Mouse (Mus musculus): ENCODE measurements around the gene Cyp26a1.
A peak's percentile ranks its signal among the peaks of the same experiment; 100 is the strongest.

Cyp26a1 gene

GRCm38 (mm10) chr19:37697651-37698272 is at the start of gene Cyp26a1:
Cyp26a1 (plus strand) TSS chr19:37697798.
- peak; percentile 24 for DNase-seq

GRCm38 (mm10) chr19:37647994-37648393 is 49.6 kb upstream of the Cyp26a1 start:
- DNase-seq = no peak

- DNase-seq = no peak
Observed at GRCm38 (mm10) chr19:37650526-37650925, 47.1 kb upstream of the Cyp26a1 start.

DNA sequence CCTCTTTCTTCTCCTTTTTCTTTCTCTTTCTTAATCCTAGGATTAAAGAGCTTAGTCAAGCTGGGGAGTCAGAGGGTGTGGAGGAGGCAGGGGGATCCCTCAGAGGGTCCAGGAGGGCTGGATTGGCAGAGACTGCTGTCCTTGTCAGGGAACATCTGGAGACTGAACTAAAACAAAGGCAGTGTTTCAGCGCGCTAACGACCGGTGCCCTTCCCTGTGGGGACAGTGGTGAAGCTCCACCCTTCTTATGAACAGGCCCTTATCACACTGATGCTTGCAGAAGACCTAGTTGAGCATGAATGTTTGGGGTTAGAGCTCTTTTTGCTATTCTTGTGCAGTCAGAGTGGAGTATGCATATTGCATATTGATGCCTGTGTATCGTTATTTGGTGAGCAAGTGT is 43.6 kb upstream of the Cyp26a1 start:
- no peak for DNase-seq

- DNase-seq = no peak
Observed at GRCm38 (mm10) chr19:37656441-37656840, 41.2 kb upstream of the Cyp26a1 start.

DNA sequence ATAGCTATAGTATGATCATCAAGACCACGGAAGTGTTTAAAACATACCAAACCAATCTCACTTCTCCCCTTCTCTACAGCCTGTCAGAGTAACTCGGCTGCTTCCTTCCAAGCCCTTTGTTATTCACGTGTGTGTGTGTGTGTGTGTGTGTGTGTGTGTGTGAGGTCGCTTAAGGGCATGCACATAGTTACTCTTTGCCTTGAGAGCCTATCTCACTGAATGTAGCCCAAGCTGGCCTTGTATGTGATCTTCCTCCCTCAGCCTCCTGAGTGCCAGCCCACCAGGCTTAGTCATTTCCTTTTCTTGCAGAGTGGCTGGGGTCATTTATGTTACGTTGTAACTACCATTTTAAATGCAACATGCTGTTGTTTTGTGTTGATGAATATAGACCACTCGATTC is 32.3 kb upstream of the Cyp26a1 start:
- DNase-seq = no peak

GRCm38 (mm10) chr19:37667855-37668594 is 29.6 kb upstream of the Cyp26a1 start:
- DNase-seq = no peak

DNA sequence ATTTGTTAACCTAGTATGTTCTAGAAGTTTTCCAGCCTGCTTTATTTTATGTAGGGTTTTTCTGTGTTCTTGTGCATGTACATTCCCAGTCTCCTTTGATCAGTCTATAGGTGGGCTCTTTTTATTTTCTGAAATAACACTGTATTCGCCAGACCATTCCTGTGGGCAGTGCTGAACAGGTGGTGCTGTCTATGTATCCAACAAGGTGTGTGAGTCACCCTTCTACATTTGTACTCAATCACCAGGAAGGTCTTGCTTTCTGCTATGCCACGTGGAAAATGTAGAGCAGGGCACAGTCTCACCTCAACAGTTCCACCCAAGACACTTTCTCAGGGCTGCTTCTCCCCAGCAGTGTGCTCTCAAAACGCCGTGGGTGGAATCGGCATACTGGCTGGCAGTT is 28.9 kb upstream of the Cyp26a1 start:
- no peak for DNase-seq

GRCm38 (mm10) chr19:37669486-37669885 is 28.1 kb upstream of the Cyp26a1 start:
- no peak for DNase-seq

GRCm38 (mm10) chr19:37673393-37673792 is 24.2 kb upstream of the Cyp26a1 start:
- no peak for DNase-seq

DNA sequence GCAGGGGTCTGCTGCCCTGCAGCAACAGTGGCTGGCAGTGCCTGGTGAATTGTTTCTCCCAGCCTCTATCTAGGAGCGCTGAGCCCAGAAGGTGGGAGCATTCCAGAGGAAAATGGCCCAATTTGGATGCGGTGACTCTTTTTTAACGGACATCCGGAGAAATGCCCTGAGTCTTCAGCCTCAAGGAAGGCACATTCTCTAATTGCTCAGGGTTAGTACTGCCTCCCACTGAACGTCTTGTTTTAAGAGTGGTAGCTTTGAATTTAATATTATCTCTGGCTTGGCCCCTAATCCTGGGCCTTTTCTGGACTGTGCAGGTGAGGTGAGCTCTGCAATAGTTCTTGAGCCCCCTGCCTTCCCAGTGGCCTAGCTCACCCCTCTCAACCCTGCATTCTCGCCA is 12.3 kb upstream of the Cyp26a1 start, which contains the start of gene Cyp26c1:
Gene Cyp26c1 (plus strand): TSS at position 301 of the 400 bp plus-strand sequence.
- no peak for DNase-seq

DNA sequence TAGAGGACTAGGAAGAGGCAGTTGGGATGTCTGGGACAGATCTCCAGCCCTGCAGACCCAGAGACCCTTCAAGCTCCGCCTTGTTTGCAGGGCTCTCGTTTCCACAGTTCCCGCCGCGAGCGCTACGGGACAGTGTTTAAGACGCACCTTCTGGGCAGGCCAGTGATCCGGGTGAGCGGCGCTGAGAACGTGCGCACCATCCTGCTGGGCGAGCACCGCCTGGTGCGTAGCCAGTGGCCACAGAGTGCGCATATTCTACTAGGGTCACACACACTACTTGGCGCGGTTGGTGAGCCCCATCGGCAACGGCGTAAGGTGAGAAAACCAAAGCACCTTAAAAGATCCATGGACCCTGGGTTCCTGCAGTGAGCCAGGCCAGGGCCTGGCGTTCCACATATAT is 11.3 kb upstream of the Cyp26a1 start:
- no peak for DNase-seq

DNA sequence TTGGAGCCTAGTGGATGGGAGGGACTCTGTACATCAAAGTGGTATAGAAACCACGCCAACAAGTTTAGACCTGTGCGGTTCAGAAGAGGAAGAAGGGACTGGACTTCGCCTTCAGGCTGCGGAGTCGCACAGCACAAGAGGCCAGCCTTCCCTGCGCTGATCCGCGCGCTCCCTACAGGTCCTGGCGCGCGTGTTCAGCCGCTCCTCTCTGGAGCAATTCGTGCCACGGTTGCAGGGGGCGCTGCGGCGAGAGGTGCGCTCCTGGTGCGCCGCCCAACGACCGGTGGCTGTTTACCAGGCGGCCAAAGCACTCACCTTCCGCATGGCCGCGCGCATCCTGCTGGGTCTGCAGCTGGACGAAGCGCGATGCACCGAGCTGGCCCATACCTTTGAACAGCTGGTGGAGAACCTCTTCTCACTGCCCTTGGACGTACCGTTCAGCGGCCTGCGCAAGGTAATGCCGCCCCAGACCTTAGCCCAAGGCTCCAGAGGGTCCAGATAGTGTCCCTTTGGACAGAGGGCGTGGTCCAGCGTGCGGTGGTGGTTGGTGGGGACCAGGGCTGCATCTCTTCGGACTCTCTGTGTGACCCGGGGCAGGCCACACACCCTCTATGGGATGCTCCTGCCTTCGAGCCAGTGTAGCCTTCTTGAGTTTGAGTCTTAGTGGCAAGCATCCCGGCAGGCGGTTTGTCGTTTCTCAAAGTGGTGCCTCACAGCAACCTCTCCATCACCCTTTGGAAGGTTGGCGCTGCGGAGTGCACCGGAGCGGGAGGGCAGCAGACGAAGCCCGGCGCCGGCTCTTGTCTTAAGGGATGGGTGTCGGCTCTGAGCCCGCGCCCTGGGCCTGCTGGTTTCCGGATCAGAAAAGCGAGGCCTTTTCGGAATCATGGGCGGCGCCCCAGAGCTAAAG is 10.4 kb upstream of the Cyp26a1 start:
- no peak for DNase-seq

- no peak for DNase-seq
Observed at GRCm38 (mm10) chr19:37689478-37689877, 8.1 kb upstream of the Cyp26a1 start.

GRCm38 (mm10) chr19:37690716-37691115 is 6.9 kb upstream of the Cyp26a1 start:
- no peak for DNase-seq

DNA sequence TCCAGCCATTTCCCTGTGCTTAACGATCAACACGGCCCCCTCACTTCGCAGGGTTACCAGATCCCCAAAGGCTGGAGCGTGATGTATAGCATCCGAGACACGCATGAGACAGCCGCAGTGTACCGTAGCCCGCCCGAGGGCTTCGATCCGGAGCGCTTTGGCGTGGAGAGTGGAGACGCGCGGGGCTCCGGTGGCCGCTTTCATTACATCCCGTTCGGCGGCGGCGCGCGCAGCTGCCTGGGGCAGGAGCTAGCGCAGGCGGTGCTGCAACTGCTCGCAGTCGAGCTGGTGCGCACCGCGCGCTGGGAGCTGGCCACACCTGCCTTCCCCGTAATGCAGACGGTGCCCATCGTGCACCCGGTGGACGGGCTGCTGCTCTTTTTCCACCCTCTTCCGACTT is 4.7 kb upstream of the Cyp26a1 start:
- DNase-seq = peak; percentile 61

DNA sequence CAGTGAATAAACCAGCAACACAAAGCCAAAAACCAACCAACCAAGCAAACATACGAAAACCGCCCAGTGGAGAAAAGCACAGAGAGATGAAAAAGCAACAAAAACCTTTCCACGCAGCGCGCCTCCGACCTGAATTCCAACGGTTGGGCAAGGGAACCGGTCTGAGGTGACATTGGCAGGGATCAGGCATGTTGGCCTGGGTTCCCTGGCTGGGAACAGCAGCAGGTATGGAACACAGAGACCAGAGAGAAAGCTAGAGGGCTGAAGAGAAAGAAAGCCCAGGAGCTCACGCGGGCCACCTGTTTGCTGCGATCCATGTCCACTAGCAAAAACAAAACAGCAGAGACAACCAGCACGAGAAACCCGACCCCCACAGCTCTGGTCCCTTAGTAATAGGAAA is 2.5 kb upstream of the Cyp26a1 start:
- no peak for DNase-seq

DNA sequence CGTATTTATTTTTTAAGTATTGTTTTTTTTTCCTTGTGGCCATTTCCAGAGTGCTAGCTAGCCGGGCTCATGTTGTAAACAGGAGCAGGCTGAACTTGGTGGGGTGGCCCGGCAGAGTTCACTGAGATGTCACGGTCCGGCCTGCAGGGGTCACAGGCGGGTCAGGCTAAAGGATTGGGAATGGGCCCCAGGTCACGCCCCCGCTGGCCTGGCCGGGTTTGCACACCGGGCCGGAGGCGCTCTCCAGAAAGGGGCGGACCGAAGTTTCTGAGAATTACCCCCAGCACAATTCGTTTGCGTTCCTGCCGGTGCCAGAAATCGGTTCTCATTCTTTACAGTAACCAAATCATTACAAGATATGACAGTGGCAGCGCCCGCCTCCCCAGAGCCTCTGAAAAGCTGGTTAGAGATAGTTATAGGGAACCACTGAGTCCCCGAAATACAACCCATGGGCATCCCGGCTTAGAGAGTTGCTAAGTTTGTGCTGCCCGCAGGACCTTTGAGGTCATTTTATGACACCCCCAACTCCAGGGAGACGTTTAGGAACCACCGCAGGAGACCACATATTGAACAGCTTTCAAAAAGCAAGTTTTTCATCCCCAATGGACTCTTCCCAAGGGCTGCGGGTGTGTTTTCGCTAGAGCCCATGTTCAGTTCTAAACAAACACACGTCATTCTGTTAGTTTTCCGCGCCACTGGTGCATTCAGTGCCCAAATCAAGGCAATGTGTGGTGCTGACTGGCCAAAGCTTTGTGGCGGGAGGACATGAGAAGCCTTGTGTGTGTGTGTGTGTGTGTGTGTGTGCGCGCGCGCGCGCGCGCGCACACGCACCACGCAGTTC is 1.6 kb upstream of the Cyp26a1 start:
- DNase-seq = no peak

DNA sequence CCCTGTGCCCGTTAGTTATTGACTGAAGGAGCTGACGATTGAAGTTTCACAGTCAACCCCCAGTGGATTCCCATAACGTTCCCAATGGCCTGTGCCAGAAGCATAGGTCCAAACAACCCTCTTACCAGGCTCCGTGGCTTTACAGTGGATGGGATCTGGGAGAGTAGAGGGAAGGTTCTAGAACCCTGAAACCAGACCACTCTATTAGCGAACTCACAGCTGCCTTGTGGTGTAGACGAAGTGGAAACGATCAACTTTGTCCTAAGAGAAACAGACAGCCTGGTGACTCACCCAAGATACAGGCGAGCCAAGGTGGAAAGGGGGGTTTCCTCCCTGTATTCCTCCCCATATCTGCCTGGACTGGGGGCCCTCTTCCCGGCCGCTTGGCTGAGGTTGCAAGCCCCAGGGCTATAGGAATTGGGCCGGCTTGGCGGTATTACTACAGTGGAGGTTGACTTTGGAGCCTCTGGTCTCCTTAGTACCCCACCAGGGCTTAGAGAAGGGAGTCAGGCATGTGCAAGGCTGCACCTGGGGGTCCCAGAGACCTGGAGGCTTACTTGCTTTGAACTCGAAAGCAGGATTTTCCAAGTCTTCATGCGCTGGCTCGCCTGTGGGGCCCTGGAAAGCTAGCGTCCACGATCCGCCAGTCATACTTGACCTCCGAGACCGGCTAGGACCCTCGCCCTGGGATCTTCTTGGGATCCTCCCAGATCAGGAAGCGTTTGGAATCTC is 829 bp upstream of the Cyp26a1 start:
- DNase-seq = no peak

DNA sequence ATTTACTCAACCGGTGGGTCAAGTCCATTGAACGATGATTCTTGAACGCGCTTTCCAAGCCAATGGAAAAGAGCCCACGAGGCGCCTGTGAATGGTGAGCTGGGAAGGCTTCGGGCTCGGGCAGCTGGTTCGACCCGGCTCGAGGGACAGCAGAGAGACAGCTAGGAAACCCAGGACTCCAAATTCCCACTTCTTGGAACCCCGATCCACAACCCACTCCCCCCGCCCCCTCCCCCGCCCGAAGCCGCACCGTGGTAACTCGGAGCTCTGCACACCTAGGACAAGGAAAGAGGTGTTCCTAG is 312 bp upstream of the Cyp26a1 start:
- no peak for DNase-seq

DNA sequence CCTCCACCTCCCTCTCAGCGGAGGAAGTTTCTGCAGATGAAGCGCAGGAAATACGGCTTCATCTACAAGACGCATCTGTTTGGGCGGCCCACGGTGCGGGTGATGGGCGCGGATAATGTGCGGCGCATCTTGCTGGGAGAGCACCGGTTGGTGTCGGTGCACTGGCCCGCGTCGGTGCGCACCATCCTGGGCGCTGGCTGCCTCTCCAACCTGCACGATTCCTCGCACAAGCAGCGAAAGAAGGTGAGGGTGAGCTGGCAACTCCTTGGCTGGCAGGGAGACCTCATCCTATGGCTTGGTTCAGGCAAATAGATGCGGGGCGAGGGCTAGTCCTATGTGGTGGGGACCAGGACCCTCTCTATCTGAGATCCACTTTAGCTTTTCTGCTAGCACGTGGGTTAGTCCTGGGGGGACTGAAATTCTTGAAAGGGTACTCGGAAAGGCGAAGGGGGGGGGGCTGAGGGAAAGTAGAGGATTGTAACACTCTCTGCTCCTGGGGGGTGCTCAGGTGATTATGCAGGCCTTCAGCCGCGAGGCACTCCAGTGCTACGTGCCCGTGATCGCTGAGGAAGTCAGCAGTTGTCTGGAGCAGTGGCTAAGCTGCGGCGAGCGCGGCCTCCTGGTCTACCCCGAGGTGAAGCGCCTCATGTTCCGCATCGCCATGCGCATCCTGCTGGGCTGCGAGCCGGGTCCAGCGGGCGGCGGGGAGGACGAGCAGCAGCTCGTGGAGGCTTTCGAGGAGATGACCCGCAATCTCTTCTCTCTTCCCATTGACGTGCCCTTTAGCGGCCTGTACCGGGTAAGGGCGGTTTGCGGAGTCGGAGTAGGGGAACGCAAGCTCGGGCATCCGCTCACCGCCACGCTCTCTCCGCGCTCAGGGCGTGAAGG is 919 bp downstream of the Cyp26a1 start:
- DNase-seq = peak; percentile 21

All from right cerebral cortex, postnatal 25 days (tissue).